Mouse (Mus musculus) T-helper 2 cell (primary cell): Measurements from ENCODE around the gene Nupr1l.
"Not testable (repeated sequence)": the region's sequence is repeated elsewhere in the genome, so short reads cannot be mapped to it uniquely, and the experiment has no call there.

Experiments
- in situ Hi-C: fragments of 300-600 bp; cut with MboI, MseI; formaldehyde crosslinking; loops from one replicate; pipeline ENCODE4 v1.15.1; 2025; ENCODE audit warnings: high pct_unique_total_duplicates

Gene Nupr1l

GRCm38 (mm10) chr5:129915491-129915890 is 7.2 kb downstream of the Nupr1l start:
- in situ Hi-C loops = not testable (repeated sequence)

GRCm38 (mm10) chr5:129918065-129918651 is 9.8 kb downstream of the Nupr1l start:
- in situ Hi-C loops = no loop called here

GRCm38 (mm10) chr5:129918752-129919151 is 10.4 kb downstream of the Nupr1l start:
- in situ Hi-C loops = no loop called here

DNA sequence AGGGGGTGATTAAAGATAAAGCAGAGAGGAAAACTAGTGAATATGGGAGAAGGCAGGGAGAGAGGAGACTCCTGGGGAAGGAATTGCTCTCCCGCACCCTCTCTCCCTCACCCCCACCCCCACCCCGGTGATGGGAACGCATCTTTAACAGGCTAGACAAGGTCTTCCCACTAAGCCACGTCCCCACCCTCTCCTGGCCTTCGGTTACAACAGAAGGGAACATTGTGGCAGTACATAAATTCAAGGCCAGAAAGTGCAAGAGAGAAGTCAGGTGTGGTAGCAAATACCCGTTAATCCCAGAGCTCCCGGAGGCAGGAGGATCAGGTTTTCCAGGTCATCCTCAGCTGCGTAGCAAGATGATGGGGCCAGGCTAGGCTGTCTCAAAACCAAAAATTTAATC is 11.0 kb downstream of the Nupr1l start:
- in situ Hi-C loops = no loop called here

DNA sequence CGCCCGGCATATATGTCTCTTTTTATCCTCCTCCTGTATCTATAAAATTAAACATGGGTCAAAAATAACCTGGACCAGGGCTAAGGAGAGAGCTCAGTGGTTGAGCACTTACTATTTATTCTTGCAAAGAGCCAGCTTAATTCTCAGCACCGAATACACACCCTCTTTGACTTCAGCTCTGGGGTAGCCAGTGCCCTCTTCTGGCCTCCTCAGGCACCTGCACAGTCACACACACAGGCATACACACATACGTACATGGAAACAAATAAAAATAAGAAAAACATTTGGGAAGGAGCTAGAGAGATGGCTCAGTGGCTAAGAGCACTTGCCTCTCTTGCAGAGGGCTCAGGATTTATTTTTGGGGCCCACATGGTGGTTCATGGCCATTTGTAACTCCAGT is 13.6 kb downstream of the Nupr1l start:
- in situ Hi-C loops = no loop called here

DNA sequence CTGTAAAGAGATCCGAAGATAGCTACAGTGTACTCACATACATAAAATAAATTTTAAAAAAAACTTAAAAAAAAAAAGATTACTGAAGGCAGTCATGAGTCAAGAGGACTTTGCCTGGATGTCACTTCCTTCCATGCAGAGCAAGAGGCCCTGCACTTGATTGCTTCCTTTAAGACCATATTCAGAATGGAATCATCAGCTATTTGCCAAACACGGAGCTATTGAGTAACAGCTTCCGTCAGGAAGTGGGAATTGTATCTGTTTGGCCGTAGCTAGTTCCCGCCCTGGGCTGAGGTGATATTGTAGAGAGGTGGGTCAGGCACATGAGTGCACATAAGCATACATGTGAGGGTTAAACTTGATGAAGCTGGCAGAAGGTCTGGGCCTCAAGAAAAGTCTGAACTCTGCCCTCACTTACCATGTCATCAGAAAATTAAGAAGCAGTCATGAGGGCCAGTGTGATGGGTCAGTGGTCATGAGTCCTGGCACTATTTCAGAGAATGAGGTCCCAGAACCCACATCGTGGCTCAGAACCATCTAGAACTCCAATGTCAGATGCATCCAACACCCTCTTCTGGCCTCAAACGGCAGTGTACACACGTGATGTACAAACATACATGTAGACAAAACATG is 16.6 kb downstream of the Nupr1l start:
- in situ Hi-C loops = no loop called here

- in situ Hi-C loops = no loop called here
Measured at GRCm38 (mm10) chr5:129925933-129926332, 17.6 kb downstream of the Nupr1l start.

- in situ Hi-C loops = no loop called here
Measured at GRCm38 (mm10) chr5:129929924-129930855, 21.9 kb downstream of the Nupr1l start.

GRCm38 (mm10) chr5:129936941-129937340 is 28.6 kb downstream of the Nupr1l start:
- in situ Hi-C loops = no loop called here

DNA sequence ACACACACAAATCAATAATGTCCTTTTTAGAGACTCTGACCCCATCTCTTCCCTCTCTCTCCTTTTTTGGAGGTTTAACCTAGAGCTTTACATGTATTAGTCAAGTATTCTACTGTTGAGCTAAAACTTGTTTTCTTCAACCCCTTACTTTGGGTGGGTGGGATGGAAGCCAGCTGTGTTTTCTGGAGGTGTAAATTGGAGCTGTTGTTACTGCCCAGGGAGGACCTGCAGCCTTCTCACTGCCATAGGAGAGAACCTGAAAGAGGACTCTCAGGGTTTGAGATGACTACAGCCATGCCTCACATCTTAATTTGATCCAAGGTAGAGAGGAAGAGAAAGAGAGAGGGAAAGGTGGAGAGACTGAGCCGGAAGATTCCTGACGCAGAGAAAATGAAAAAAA is 31.9 kb downstream of the Nupr1l start:
- in situ Hi-C loops = no loop called here

DNA sequence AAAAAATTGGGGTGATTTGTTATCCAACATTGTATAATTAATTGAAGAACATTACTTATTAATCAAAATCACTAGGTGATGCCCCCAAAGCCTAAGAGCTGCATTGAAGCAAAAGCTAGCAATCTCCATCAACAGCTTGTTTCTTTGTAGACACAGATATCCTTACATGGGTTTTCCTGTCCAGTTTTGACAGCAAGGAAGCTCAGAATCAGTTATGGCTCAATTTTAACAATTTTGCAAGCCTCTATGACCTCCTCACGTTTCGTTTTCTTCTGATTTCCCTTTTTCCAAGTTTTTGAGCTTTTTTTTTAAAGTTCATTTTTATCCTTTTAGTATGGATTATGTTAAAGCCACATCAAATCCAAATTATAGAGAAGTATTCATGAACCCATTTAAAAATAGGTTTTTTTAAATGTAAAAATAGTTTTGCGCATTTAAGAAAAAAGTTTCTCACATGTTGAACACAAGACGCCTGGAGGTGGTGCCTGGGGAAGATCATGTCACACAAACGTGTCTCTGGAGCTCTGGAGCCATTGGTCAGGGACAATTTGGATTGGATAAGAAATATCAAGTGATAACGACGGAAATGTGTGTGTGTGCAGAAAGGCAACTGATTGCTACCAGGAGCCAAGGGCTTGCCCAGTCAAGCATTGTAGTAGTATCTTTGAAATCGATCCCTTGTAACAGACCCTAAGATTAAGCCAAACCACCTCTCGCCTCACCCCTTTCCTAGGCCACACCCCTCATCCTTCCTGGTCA is 32.6 kb downstream of the Nupr1l start:
- in situ Hi-C loops = no loop called here

DNA sequence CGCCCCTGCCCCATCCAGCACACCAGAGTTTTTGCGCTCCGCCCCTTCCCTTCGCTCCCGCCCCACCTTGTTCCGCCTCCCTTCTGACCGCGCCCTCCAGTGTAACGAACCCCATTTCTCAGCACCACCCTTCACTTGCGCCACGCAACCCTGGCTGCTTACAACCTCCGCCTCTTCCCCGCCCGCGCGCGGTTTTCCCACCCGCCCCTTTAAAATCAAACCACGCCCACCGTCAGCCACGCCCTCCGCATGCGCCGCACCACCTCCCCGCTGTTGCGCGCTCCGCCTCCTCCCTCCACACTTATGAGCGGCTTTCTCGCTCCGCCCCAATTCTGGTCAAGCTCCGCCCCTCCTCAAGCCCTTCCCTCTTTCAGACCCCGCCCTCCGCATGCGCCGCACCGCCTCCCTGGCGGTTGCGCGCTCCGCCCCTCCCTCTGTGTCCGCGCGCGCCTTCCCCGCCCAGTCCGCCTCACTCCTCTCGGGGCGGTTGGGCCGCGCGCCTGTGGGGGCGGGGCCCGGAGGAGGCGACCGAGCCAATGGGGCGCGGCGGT is 33.2 kb downstream of the Nupr1l start, which contains the start of gene Vkorc1l1:
Gene Vkorc1l1 (plus strand): TSS at position 476 of the 551 bp plus-strand sequence.
- in situ Hi-C loops = no loop called here

GRCm38 (mm10) chr5:129942073-129942939 is 34.0 kb downstream of the Nupr1l start:
- in situ Hi-C loops = not testable (repeated sequence)

DNA sequence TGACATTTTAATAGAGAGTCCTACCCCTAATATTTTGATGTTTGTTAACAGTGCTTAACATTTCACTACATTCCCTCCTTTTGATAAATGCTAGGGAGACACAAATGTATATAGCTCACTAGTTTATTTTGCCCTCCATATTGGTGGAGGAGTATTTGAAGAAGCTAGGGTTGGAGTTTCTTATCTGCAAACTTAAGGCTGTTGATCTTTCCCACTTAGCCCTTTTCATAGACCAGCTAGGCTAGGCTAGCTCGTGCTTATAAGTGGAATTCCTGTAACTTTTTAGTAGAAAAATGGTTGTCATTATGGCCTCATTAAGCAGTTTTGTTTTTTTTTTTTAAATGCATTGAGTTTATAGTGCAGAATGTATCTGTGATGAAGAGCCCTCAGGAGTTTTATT is 35.1 kb downstream of the Nupr1l start:
- in situ Hi-C loops = no loop called here

GRCm38 (mm10) chr5:129947528-129948033 is 39.2 kb downstream of the Nupr1l start:
- in situ Hi-C loops = no loop called here

DNA sequence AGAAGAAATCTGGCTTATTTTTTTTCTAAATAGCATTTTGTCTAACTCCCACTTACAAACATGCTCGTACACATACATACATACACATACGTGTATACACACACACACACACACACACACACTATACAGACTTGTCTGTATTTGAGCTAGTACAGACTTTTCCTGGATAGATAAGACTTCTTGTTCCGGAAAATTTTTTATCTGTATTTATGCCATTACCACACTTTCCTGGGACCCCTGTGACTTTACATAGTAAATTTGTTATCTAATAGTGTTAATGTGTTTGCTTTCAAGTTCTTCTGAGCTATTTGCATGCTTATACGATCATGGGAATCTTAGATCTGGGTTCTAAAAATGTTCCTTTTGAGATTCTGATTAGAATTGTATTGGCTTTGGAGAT is 43.8 kb downstream of the Nupr1l start:
- in situ Hi-C loops = no loop called here

- in situ Hi-C loops = no loop called here
Measured at GRCm38 (mm10) chr5:129954473-129955254, 46.3 kb downstream of the Nupr1l start.

- in situ Hi-C loops = no loop called here
Measured at GRCm38 (mm10) chr5:129955792-129956191, 47.5 kb downstream of the Nupr1l start.

- in situ Hi-C loops = no loop called here
Measured at GRCm38 (mm10) chr5:129963224-129963623, 54.9 kb downstream of the Nupr1l start.
